Mouse (Mus musculus) brain, embryonic 14.5 days (tissue): Measurements from ENCODE around the gene Entpd8.

ENCODE experiments used
- CTCF ChIP-seq: fragments of 200-500 bp; IDR thresholded peaks from 2 replicates; pipeline ENCODE4 v1.5.1; 2012; ENCODE audit warnings: inconsistent platforms, mild to moderate bottlenecking, moderate library complexity, borderline replicate concordance; ENCODE audit not compliant: insufficient read depth, insufficient read length; ENCODE audit errors: extremely low read depth
- POLR2A ChIP-seq: fragments of 200-500 bp; IDR thresholded peaks from 2 replicates; pipeline ENCODE4 v1.6.1; 2012; ENCODE audit warnings: mild to moderate bottlenecking, inconsistent platforms, borderline replicate concordance; ENCODE audit not compliant: poor library complexity, insufficient read depth, insufficient read length, severe bottlenecking; ENCODE audit errors: extremely low read depth

DNA sequence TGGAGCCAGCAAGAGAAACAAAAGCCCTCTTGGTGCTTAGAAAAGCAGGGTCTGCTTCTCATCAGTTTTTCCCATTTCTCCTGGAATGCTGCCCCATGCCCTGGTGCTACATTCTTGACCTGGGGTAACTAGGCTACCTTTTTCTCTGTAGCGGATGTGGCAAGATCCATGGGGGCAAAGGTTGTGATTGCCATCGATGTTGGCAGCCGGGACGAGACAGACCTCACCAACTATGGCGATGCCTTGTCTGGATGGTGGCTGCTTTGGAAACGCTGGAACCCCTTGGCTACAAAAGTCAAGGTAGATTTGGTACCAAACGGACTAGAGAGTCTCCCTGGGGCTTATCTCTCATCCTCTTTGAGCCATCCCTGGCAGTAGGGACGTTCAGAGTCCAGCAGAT is 28.7 kb upstream of the Entpd8 start:
- TF ChIP-seq POLR2A: no peak
- TF ChIP-seq CTCF: no peak
